Mouse (Mus musculus) CH12F3 (cell line): ENCODE measurements around the gene Stard3.

Experiments used
- in situ Hi-C: fragments of 300-500 bp; cut with MboI; formaldehyde crosslinking; loops from 2 replicates; pipeline ENCODE4 v1.14.3; 2020; ENCODE audit warnings: low sequenced_read_pairs

Gene Stard3

GRCm38 (mm10) chr11:98392645-98393044 is 34.5 kb downstream of the Stard3 start:
- in situ Hi-C loops, result no loop called here

GRCm38 (mm10) chr11:98393317-98393716 is 35.1 kb downstream of the Stard3 start:
- in situ Hi-C loops, result no loop called here

- in situ Hi-C loops, result no loop called here
Observed at GRCm38 (mm10) chr11:98394301-98394700, 36.1 kb downstream of the Stard3 start.

GRCm38 (mm10) chr11:98395041-98395440 is 36.9 kb downstream of the Stard3 start:
- in situ Hi-C loops, result no loop called here

GRCm38 (mm10) chr11:98397946-98398345 is 39.8 kb downstream of the Stard3 start:
- in situ Hi-C loops, result no loop called here

GRCm38 (mm10) chr11:98400161-98400726 is 42.1 kb downstream of the Stard3 start, which contains the start of gene Pgap3:
Gene Pgap3, minus strand, starts transcription at chr11:98400490.
- in situ Hi-C loops, result no loop called here

GRCm38 (mm10) chr11:98400816-98401215 is 42.6 kb downstream of the Stard3 start:
- in situ Hi-C loops, result no loop called here

- in situ Hi-C loops, result no loop called here
Observed at GRCm38 (mm10) chr11:98406621-98407020, 48.5 kb downstream of the Stard3 start.

GRCm38 (mm10) chr11:98408872-98409271 is 50.7 kb downstream of the Stard3 start:
- in situ Hi-C loops, result no loop called here

- in situ Hi-C loops, result no loop called here
Observed at GRCm38 (mm10) chr11:98409341-98409822, 51.2 kb downstream of the Stard3 start.

- in situ Hi-C loops, result no loop called here
Observed at GRCm38 (mm10) chr11:98412273-98412796, 54.2 kb downstream of the Stard3 start, which contains the start of gene Erbb2. Gene Erbb2, plus strand, starts transcription at chr11:98412470.

- in situ Hi-C loops, result no loop called here
Observed at GRCm38 (mm10) chr11:98412797-98413301, 54.7 kb downstream of the Stard3 start.

GRCm38 (mm10) chr11:98413731-98414130 is 55.6 kb downstream of the Stard3 start:
- in situ Hi-C loops, result no loop called here

GRCm38 (mm10) chr11:98414162-98414561 is 56.0 kb downstream of the Stard3 start:
- in situ Hi-C loops, result no loop called here

- in situ Hi-C loops, result no loop called here
Observed at GRCm38 (mm10) chr11:98417074-98417473, 58.9 kb downstream of the Stard3 start.

- in situ Hi-C loops, result no loop called here
Observed at GRCm38 (mm10) chr11:98418273-98418672, 60.1 kb downstream of the Stard3 start.

- in situ Hi-C loops, result no loop called here
Observed at GRCm38 (mm10) chr11:98418939-98419547, 60.9 kb downstream of the Stard3 start.

- in situ Hi-C loops, result no loop called here
Observed at GRCm38 (mm10) chr11:98426592-98426991, 68.4 kb downstream of the Stard3 start.

- in situ Hi-C loops, result no loop called here
Observed at GRCm38 (mm10) chr11:98428436-98428835, 70.3 kb downstream of the Stard3 start.
